36 mouse cellular contexts compared by ENCODE assay signal in the genomic region with DNA sequence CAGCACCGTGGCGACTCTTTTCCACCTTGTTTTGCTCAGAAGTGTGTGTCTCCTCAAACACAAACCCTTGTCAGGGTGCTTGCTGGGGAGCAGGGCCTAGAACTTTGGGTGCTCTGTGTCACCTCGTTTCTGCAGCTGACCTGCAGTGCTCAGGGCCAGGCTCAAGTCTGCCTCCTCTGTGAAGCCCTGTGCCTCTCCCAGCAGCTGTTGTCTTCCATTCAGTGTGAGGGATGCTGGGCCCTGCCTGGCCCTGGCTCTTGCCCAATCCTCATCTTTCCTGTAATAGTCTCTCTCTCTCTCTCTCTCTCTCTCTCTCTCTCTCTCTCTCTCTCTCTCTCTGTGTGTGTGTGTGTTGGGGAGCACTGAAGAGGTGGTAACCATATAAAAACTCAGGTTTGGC. TPM values are rescaled to one million over a fixed set of nuclear protein-coding genes. Genes with fewer than 3 reads are reported as not detected.
"Had no signal": no experiment of that assay in that cellular context is flagged by ENCODE, and none has a peak within 500 bp of the region (broad histone marks: within the 10 kb centered on the region; RNA-seq: fewer than 3 reads in every experiment).

No protein-coding gene starts in this region.

- H3K4me1 ChIP-seq: limb, embryonic 15.5 days; liver, embryonic 12.5 days; liver, embryonic 13.5 days; liver, embryonic 15.5 days; lung, embryonic 15.5 days had no signal

- H3K4me2 ChIP-seq: limb, embryonic 12.5 days; limb, embryonic 13.5 days; limb, embryonic 15.5 days; liver, embryonic 11.5 days; liver, embryonic 12.5 days; liver, embryonic 13.5 days; liver, embryonic 15.5 days; lung, embryonic 14.5 days; lung, embryonic 15.5 days; midbrain, embryonic 11.5 days; midbrain, embryonic 12.5 days; midbrain, embryonic 13.5 days; midbrain, embryonic 15.5 days; neural tube, embryonic 12.5 days had no signal

- H3K36me3 ChIP-seq: limb, embryonic 10.5 days; limb, embryonic 12.5 days; limb, embryonic 13.5 days; limb, embryonic 15.5 days; liver, embryonic 12.5 days; liver, embryonic 13.5 days; liver, embryonic 15.5 days; lung, embryonic 15.5 days; midbrain, embryonic 10.5 days; midbrain, embryonic 12.5 days; midbrain, embryonic 13.5 days; midbrain, embryonic 15.5 days; neural tube, embryonic 12.5 days had no signal

- H3K4me3 ChIP-seq: limb, embryonic 10.5 days; limb, embryonic 12.5 days; limb, embryonic 13.5 days; limb, embryonic 15.5 days; liver, embryonic 12.5 days; liver, embryonic 13.5 days; liver, embryonic 15.5 days; lung, embryonic 15.5 days; megakaryocyte, embryonic 14.5 days; midbrain, embryonic 10.5 days; midbrain, embryonic 12.5 days; midbrain, embryonic 13.5 days; midbrain, embryonic 15.5 days; neural tube, embryonic 12.5 days had no signal

- H3K9ac ChIP-seq: limb, embryonic 12.5 days; limb, embryonic 13.5 days; limb, embryonic 15.5 days; liver, embryonic 12.5 days; liver, embryonic 13.5 days; liver, embryonic 14.5 days; liver, embryonic 15.5 days; liver, postnatal 0 days; lung, embryonic 14.5 days; lung, embryonic 15.5 days; midbrain, embryonic 12.5 days; midbrain, embryonic 13.5 days; midbrain, embryonic 15.5 days; neural tube, embryonic 12.5 days had no signal

- DNase-seq: left cerebral cortex, postnatal 4 days; liver; liver, embryonic 13.5 days; liver, postnatal 0 days; lung, adult 18-20 months; lung, adult 2 months; lung, embryonic 14.5 days; lung, postnatal 10 days; lung, postnatal 14 days; lung, postnatal 36 days; lung, postnatal 4 days; midbrain, embryonic 14.5 days had no signal

- H3K27me3 ChIP-seq: limb, embryonic 12.5 days; limb, embryonic 13.5 days; limb, embryonic 15.5 days; liver, embryonic 15.5 days; lung, embryonic 15.5 days; midbrain, embryonic 13.5 days; midbrain, embryonic 15.5 days; neural tube, embryonic 12.5 days had no signal

- H3K27ac ChIP-seq: limb, embryonic 10.5 days; limb, embryonic 12.5 days; limb, embryonic 13.5 days; limb, embryonic 15.5 days; liver, embryonic 12.5 days; liver, embryonic 13.5 days; liver, embryonic 14.5 days; liver, embryonic 15.5 days; lung, embryonic 15.5 days; macrophage; midbrain, embryonic 10.5 days; midbrain, embryonic 12.5 days; midbrain, embryonic 13.5 days; midbrain, embryonic 15.5 days; neural tube, embryonic 12.5 days had no signal

- H3K9me3 ChIP-seq: limb, embryonic 10.5 days; limb, embryonic 12.5 days; limb, embryonic 13.5 days; limb, embryonic 15.5 days; liver, embryonic 12.5 days; liver, embryonic 13.5 days; liver, embryonic 15.5 days; lung, embryonic 15.5 days; midbrain, embryonic 10.5 days; midbrain, embryonic 12.5 days; midbrain, embryonic 13.5 days; midbrain, embryonic 15.5 days; neural tube, embryonic 12.5 days had no signal

- ATAC-seq: liver, embryonic 12.5 days; liver, postnatal 0 days; lung, postnatal 0 days; midbrain, embryonic 13.5 days; midbrain, embryonic 15.5 days; midbrain, embryonic 16.5 days had no signal

RNA-seq across cellular contexts. Expression of a gene that starts 32.3 kb away (rescaled TPM):
- total RNA-seq: megakaryocyte progenitor cell, adult 5-6 weeks; megakaryocyte-erythroid progenitor cell, adult 5-6 weeks; monocyte, adult 5-6 weeks had no signal
- polyA plus RNA-seq: liver, adult 2 months; liver, embryonic 11.5 days; liver, embryonic 15.5 days; liver, embryonic 16.5 days had no signal
